Mouse (Mus musculus): ENCODE results near the gene Alkbh8.
A peak's percentile ranks its signal among the peaks of the same experiment; 100 is the strongest.
"Not testable (repeated sequence)": the region's sequence is repeated elsewhere in the genome, so short reads cannot be mapped to it uniquely, and the experiment has no call there.

Alkbh8 gene

GRCm38 (mm10) chr9:3334962-3335767 is at the start of gene Alkbh8:
Gene Alkbh8 (plus strand): TSS chr9:3335140.
- DNase-seq (ENCODE audit: low spot score in 2 of 2): peak; percentile 61 to 69

- DNase-seq (ENCODE audit: low spot score in 2 of 2): no peak
Observed at GRCm38 (mm10) chr9:3309292-3309836, 25.6 kb upstream of the Alkbh8 start.

- no peak for DNase-seq (ENCODE audit: low spot score in 2 of 2)
Observed at GRCm38 (mm10) chr9:3310016-3310415, 24.9 kb upstream of the Alkbh8 start.

GRCm38 (mm10) chr9:3327342-3328053 is 7.4 kb upstream of the Alkbh8 start:
- DNase-seq (ENCODE audit: low spot score in 2 of 2): not testable (repeated sequence)

- DNase-seq (ENCODE audit: low spot score in 2 of 2): no peak
Observed at GRCm38 (mm10) chr9:3328054-3328595, 6.8 kb upstream of the Alkbh8 start.

GRCm38 (mm10) chr9:3330319-3330718 is 4.6 kb upstream of the Alkbh8 start:
- DNase-seq (ENCODE audit: low spot score in 2 of 2): no peak

- DNase-seq (ENCODE audit: low spot score in 2 of 2): no peak
Observed at GRCm38 (mm10) chr9:3330737-3331384, 4.1 kb upstream of the Alkbh8 start.

- no peak for DNase-seq (ENCODE audit: low spot score in 2 of 2)
Observed at GRCm38 (mm10) chr9:3336661-3337060, 1.7 kb downstream of the Alkbh8 start.

- DNase-seq (ENCODE audit: low spot score in 2 of 2): no peak
Observed at GRCm38 (mm10) chr9:3345136-3345535, 10.2 kb downstream of the Alkbh8 start.

- no peak for DNase-seq (ENCODE audit: low spot score in 2 of 2)
Observed at GRCm38 (mm10) chr9:3345967-3346366, 11.0 kb downstream of the Alkbh8 start.

- DNase-seq (ENCODE audit: low spot score in 2 of 2): no peak
Observed at GRCm38 (mm10) chr9:3350056-3350455, 15.1 kb downstream of the Alkbh8 start.

- DNase-seq (ENCODE audit: low spot score in 2 of 2): not testable (repeated sequence)
Observed at GRCm38 (mm10) chr9:3376323-3376722, 41.4 kb downstream of the Alkbh8 start.

GRCm38 (mm10) chr9:3403251-3404208 is 68.6 kb downstream of the Alkbh8 start, which contains the start of gene Cwf19l2:
Gene Cwf19l2 (plus strand): TSS chr9:3403592.
- DNase-seq (ENCODE audit: low spot score in 2 of 2): peak; percentile 47 to 60

- no peak for DNase-seq (ENCODE audit: low spot score in 2 of 2)
Observed at GRCm38 (mm10) chr9:3404372-3404771, 69.4 kb downstream of the Alkbh8 start.

GRCm38 (mm10) chr9:3439555-3440300 is 104.8 kb downstream of the Alkbh8 start:
- not testable (repeated sequence) for DNase-seq (ENCODE audit: low spot score in 2 of 2)

Data from spleen, postnatal 14 days (tissue).